Mouse (Mus musculus) kidney, adult 18-20 months (tissue): ENCODE measurements around the gene Abca13.
"Not testable (repeated sequence)": the region's sequence is repeated elsewhere in the genome, so short reads cannot be mapped to it uniquely, and the experiment has no call there.

ENCODE experiments used
- DNase-seq: peaks from one replicate; pipeline ENCODE4 v3.0.0; 2021

Abca13 gene

GRCm38 (mm10) chr11:9191555-9192131, at the start of gene Abca13:
Gene Abca13, plus strand, starts transcription at chr11:9191942.
- peak; percentile 38 for DNase-seq

- no peak for DNase-seq
These were observed 46.6 kb upstream of the Abca13 start for GRCm38 (mm10) chr11:9145113-9145512.

- DNase-seq: no peak
These were observed 45.6 kb upstream of the Abca13 start for GRCm38 (mm10) chr11:9146115-9146514.

- no peak for DNase-seq
These were observed 45.1 kb upstream of the Abca13 start for GRCm38 (mm10) chr11:9146683-9147082.

GRCm38 (mm10) chr11:9148206-9148605, 43.5 kb upstream of the Abca13 start:
- DNase-seq: no peak

GRCm38 (mm10) chr11:9150403-9150802, 41.3 kb upstream of the Abca13 start:
- DNase-seq: not testable (repeated sequence)

- DNase-seq: peak; percentile 21
These were observed 31.8 kb upstream of the Abca13 start for GRCm38 (mm10) chr11:9159953-9160352.

GRCm38 (mm10) chr11:9167331-9167730, 24.4 kb upstream of the Abca13 start:
- DNase-seq: no peak

GRCm38 (mm10) chr11:9181477-9181876, 10.3 kb upstream of the Abca13 start:
- no peak for DNase-seq

GRCm38 (mm10) chr11:9189471-9189870, 2.3 kb upstream of the Abca13 start:
- DNase-seq: not testable (repeated sequence)

GRCm38 (mm10) chr11:9190772-9191554, 779 bp upstream of the Abca13 start:
- DNase-seq: peak; percentile 73

- no peak for DNase-seq
These were observed 3.1 kb downstream of the Abca13 start for GRCm38 (mm10) chr11:9194861-9195260.

GRCm38 (mm10) chr11:9199868-9200267, 8.1 kb downstream of the Abca13 start:
- DNase-seq: no peak

GRCm38 (mm10) chr11:9210707-9211106, 19.0 kb downstream of the Abca13 start:
- no peak for DNase-seq

- DNase-seq: no peak
These were observed 21.8 kb downstream of the Abca13 start for GRCm38 (mm10) chr11:9213580-9213979.

GRCm38 (mm10) chr11:9216252-9216651, 24.5 kb downstream of the Abca13 start:
- no peak for DNase-seq

- DNase-seq: no peak
These were observed 28.8 kb downstream of the Abca13 start for GRCm38 (mm10) chr11:9220501-9220900.

- no peak for DNase-seq
These were observed 29.9 kb downstream of the Abca13 start for GRCm38 (mm10) chr11:9221646-9222045.

GRCm38 (mm10) chr11:9226399-9226798, 34.7 kb downstream of the Abca13 start:
- DNase-seq: no peak

GRCm38 (mm10) chr11:9249627-9250026, 57.9 kb downstream of the Abca13 start:
- not testable (repeated sequence) for DNase-seq

- DNase-seq: not testable (repeated sequence)
These were observed 71.3 kb downstream of the Abca13 start for GRCm38 (mm10) chr11:9263072-9263471.

- no peak for DNase-seq
These were observed 77.3 kb downstream of the Abca13 start for GRCm38 (mm10) chr11:9269090-9269489.

- no peak for DNase-seq
These were observed 93.5 kb downstream of the Abca13 start for GRCm38 (mm10) chr11:9285204-9285603.

GRCm38 (mm10) chr11:9285759-9286158, 94.0 kb downstream of the Abca13 start:
- no peak for DNase-seq

GRCm38 (mm10) chr11:9291168-9291567, 99.4 kb downstream of the Abca13 start:
- DNase-seq: no peak
